Mouse (Mus musculus) urinary bladder, adult 18-20 months (tissue): ENCODE data around the gene Mroh7.

ENCODE experiments used
- DNase-seq, 2 experiments: peaks; one replicate each; pipeline ENCODE4 v3.0.0; 2022; ENCODE audit warnings: low spot score in 2 of 2, mixed read lengths in 2 of 2

Gene Mroh7

GRCm38 (mm10) chr4:106633281-106634085, 97.2 kb downstream of the Mroh7 start:
- DNase-seq, result no peak

GRCm38 (mm10) chr4:106632313-106632712, 98.4 kb downstream of the Mroh7 start:
- DNase-seq, result no peak
